Mouse (Mus musculus) forebrain, postnatal 0 days (tissue): ENCODE measurements around the gene Aco2. TPM values are rescaled to one million over a fixed set of nuclear protein-coding genes. Genes with fewer than 3 reads are reported as not detected.

Experiments used
- ATAC-seq: fragments of 200-750 bp; cut with Nextera tagmentation; 2 replicates; pipeline ENCODE4 v1.8.0; 2017; ENCODE audit warnings: mild to moderate bottlenecking, moderate library complexity
- DNase-seq: peaks from one replicate; pipeline ENCODE4 v3.0.0-alpha.2; 2015
- H3K27ac ChIP-seq: fragments of 300-500 bp; sonication (generic); 2 replicates; pipeline ENCODE4 v1.5.1; 2014; ENCODE audit warnings: low read depth, mild to moderate bottlenecking, antibody characterized with exemption, low read length, moderate library complexity, mixed read lengths
- H3K27me3 ChIP-seq: fragments of 300-500 bp; sonication (generic); 2 replicates; pipeline ENCODE4 v1.6.1; 2014; ENCODE audit warnings: mild to moderate bottlenecking, low read length, mixed read lengths; ENCODE audit not compliant: insufficient read depth
- H3K36me3 ChIP-seq: fragments of 300-500 bp; sonication (generic); 2 replicates; pipeline ENCODE4 v1.6.1; 2014; ENCODE audit warnings: mild to moderate bottlenecking, moderate library complexity; ENCODE audit not compliant: insufficient read depth
- H3K4me1 ChIP-seq: fragments of 300-500 bp; sonication (generic); 2 replicates; pipeline ENCODE4 v1.6.1; 2014; ENCODE audit warnings: antibody characterized with exemption; ENCODE audit not compliant: insufficient read depth
- H3K4me2 ChIP-seq: fragments of 300-500 bp; sonication (generic); 2 replicates; pipeline ENCODE4 v1.6.1; 2014; ENCODE audit warnings: low read depth, mild to moderate bottlenecking, moderate library complexity
- H3K4me3 ChIP-seq: fragments of 300-500 bp; sonication (generic); 2 replicates; pipeline ENCODE4 v1.5.1; 2014; ENCODE audit warnings: low read depth, low read length, mixed read lengths
- H3K9ac ChIP-seq: fragments of 300-500 bp; sonication (generic); 2 replicates; pipeline ENCODE4 v1.6.1; 2014; ENCODE audit warnings: mild to moderate bottlenecking
- H3K9me3 ChIP-seq: fragments of 300-500 bp; sonication (generic); 2 replicates; pipeline ENCODE4 v1.6.1; 2016; ENCODE audit warnings: low read length
- CTCF ChIP-seq: sonication (generic); IDR thresholded peaks from 2 replicates; pipeline ENCODE4 v1.5.1; 2016; ENCODE audit warnings: antibody characterized with exemption, control low read depth, low read depth
- WGBS: fragments of 180-500 bp; shearing (Covaris S2); extraction: QIAGEN DNeasy Blood & Tissue Kit; methylation state at CpG from one replicate; pipeline ENCODE4 v1.1.7; 2014; 5-methylcytosine and 5-hydroxymethylcytosine counted together
- polyA plus RNA-seq: library from polyadenylated mRNA; unstranded; fragments of >200 nt; fragmentation: Nextera tagmentation; extraction: Ambion mirVana; gene quantifications from 2 replicates; pipeline ENCODE4 v1.2.1, GENCODE M21; 2015
- total RNA-seq: library from RNA; depleted of rRNA; stranded (reverse); fragments of >200 nt; gene quantifications from 2 replicates; pipeline ENCODE4 v1.2.3, GENCODE M21; 2014

The Aco2 gene
- total and polyA plus RNA-seq, 2 experiments from 2014 or later = 251 to 357 TPM

DNA sequence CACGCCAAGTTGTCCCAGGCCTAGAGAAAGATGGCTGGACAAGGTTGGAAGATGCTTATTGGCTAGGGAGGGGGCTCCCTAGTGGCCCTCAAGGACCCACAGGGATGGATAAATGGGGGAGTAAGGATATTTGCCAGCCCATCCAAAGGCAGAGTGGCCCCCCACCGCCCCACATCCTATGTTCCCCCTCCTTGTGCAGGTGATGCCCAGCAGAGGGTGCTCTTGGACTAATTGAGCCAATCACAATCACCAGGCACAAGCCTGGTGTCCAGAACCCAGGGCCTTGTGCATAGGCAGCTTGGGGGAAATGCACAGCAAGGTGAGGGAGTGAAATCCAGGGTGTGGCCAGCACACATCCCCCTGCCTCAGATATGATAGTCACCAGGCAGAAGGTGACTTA, 66.1 kb downstream of the Aco2 start:
- peak; percentile 34 for ATAC-seq
- H3K9me3 ChIP-seq = no peaks in the 10 kb centered on the region

GRCm38 (mm10) chr15:81939157-81939715, 67.1 kb downstream of the Aco2 start:
- Histone ChIP-seq H3K36me3 (peaks cover 6% of the 10 kb centered on the region; the same call in 1 of the 2 replicates), H3K4me3 (no peak overlapping the region), H3K4me1 (0 out of 2 replicates have a peak, but pooled peaks cover 4% of the 10 kb centered on the region), H3K9me3 (no peaks in the 10 kb centered on the region), H3K27me3 (no peaks in the 10 kb centered on the region), H3K4me2 (no peak overlapping the region), H3K27ac (no peak overlapping the region), H3K9ac (no peak overlapping the region)
- WGBS = 87% methylated on average over 10 of the region's 10 CpGs
- no peak for DNase-seq
- no peak for ATAC-seq
- TF ChIP-seq CTCF = no peak

More for the DNA sequence above, 66.1 kb downstream of the Aco2 start:
- Histone ChIP-seq H3K9ac (peak overlapping the region; percentile 79), H3K27me3 (no peaks in the 10 kb centered on the region), H3K27ac (peak overlapping the region; percentile 89), H3K36me3 (peaks cover 6% of the 10 kb centered on the region; the same call in 1 of the 2 replicates), H3K4me2 (peak overlapping the region; percentile 76), H3K4me1 (0 out of 2 replicates have a peak, but pooled peaks cover 4% of the 10 kb centered on the region), H3K4me3 (peak overlapping the region; percentile 79)
- 38% methylated on average over 2 of the region's 2 CpGs for WGBS
- peak; percentile 74 for TF ChIP-seq CTCF
- DNase-seq = peak; percentile 59

- no peak for TF ChIP-seq CTCF
- no peaks in the 10 kb centered on the region for H3K9me3 ChIP-seq
- WGBS = 89% methylated on average over 4 of the region's 4 CpGs
- ATAC-seq (no peak), DNase-seq (no peak)
- H3K4me3 ChIP-seq = no peak overlapping the region
- 0 out of 2 replicates have a peak, but pooled peaks cover 4% of the 10 kb centered on the region for H3K4me1 ChIP-seq
- no peak overlapping the region for H3K9ac ChIP-seq
- peaks cover 6% of the 10 kb centered on the region; the same call in 1 of the 2 replicates for H3K36me3 ChIP-seq
- H3K27me3 ChIP-seq = no peaks in the 10 kb centered on the region
- H3K4me2 ChIP-seq = no peak overlapping the region
- H3K27ac ChIP-seq = no peak overlapping the region
Measured at GRCm38 (mm10) chr15:81939774-81940173, 67.7 kb downstream of the Aco2 start.

DNA sequence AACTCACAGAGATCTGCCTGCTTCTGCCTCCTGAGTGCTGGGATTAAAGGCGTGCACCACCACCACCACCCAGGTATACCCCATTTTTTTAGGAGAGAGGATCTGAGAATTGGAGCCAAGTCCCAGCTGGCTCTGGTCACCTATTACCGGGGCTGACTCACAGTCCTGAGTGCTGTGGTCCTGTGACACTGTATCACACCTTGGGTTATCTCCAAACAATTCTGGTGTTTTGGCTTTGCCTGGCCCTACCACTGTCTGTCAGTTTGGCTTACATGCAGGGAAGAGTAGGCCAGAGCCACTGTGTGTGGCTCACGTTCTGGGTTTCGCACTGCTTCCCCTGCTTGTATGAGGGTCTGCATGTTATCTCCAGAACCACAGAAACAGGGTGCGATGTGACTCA, 68.1 kb downstream of the Aco2 start:
- no peak overlapping the region for H3K4me2 ChIP-seq
- DNase-seq (no peak), ATAC-seq (no peak)
- TF ChIP-seq CTCF = no peak
- H3K4me3 ChIP-seq = no peak overlapping the region
- H3K9me3 ChIP-seq = no peaks in the 10 kb centered on the region
- H3K9ac ChIP-seq = no peak overlapping the region
- H3K4me1 ChIP-seq = 0 out of 2 replicates have a peak, but pooled peaks cover 4% of the 10 kb centered on the region
- H3K27me3 ChIP-seq = no peaks in the 10 kb centered on the region
- 92% methylated on average over 5 of the region's 5 CpGs for WGBS
- no peak overlapping the region for H3K27ac ChIP-seq
- H3K36me3 ChIP-seq = peaks cover 6% of the 10 kb centered on the region; the same call in 1 of the 2 replicates

- Histone ChIP-seq H3K9me3 (no peaks in the 10 kb centered on the region), H3K27me3 (no peaks in the 10 kb centered on the region), H3K4me2 (no peak overlapping the region), H3K9ac (no peak overlapping the region), H3K27ac (no peak overlapping the region), H3K36me3 (peaks cover 6% of the 10 kb centered on the region; the same call in 1 of the 2 replicates), H3K4me1 (0 out of 2 replicates have a peak, but pooled peaks cover 4% of the 10 kb centered on the region), H3K4me3 (no peak overlapping the region)
- peak; percentile 35 for TF ChIP-seq CTCF
- WGBS = 98% methylated on average over 2 of the region's 2 CpGs
- no peak for DNase-seq
- no peak for ATAC-seq
Measured at GRCm38 (mm10) chr15:81941010-81941409, 68.9 kb downstream of the Aco2 start.

DNA sequence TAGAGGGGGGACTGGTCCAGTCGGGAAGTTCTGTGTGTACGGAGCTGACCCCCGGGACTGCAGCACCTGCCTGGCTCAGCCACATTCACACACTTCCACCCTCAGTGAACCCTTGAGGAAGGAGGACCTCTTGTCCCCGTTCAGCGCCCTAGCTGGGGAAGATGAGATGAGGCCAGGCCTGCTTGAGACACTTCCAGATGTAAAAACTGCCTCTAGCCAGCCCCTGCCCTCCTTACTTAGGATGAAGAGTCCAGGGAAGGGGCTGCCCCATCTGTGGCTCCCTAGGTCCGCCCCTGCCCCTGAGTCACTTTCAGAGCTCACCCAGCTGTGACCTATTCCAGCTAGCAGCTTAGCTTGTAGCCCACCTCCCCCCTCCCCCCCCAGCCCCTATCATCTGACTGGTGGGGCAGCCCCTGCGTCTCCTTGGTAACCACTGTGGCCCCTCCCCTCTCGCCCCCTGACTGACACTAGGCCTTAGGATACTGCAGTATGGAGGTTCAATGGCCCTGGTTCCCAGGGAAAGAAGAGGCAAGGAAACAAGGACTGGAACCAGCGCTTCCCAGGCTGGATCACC, 71.2 kb downstream of the Aco2 start:
- Histone ChIP-seq H3K4me1 (no peaks in the 10 kb centered on the region), H3K4me3 (no peak overlapping the region), H3K9me3 (no peaks in the 10 kb centered on the region), H3K36me3 (peaks cover 24% of the 10 kb centered on the region), H3K4me2 (no peak overlapping the region), H3K9ac (no peak overlapping the region), H3K27me3 (no peaks in the 10 kb centered on the region), H3K27ac (no peak overlapping the region)
- WGBS = 18% methylated on average over 9 of the region's 9 CpGs
- ATAC-seq = peak; percentile 24; the same call in 1 of the 2 replicates
- DNase-seq = no peak
- TF ChIP-seq CTCF = no peak

- Histone ChIP-seq H3K4me3 (no peak overlapping the region), H3K36me3 (peaks cover 67% of the 10 kb centered on the region), H3K4me2 (no peak overlapping the region), H3K4me1 (no peaks in the 10 kb centered on the region), H3K9me3 (no peaks in the 10 kb centered on the region), H3K9ac (no peak overlapping the region), H3K27me3 (no peaks in the 10 kb centered on the region), H3K27ac (no peak overlapping the region)
- DNase-seq (no peak), ATAC-seq (no peak)
- TF ChIP-seq CTCF = no peak
- WGBS = 85% methylated on average over 10 of the region's 10 CpGs
Measured at GRCm38 (mm10) chr15:81949076-81949475, 77.0 kb downstream of the Aco2 start.
